Mouse (Mus musculus) cerebellum, adult 2 months (tissue): ENCODE data around the gene Med20. TPM values are rescaled to one million over a fixed set of nuclear protein-coding genes. Genes with fewer than 3 reads are reported as not detected.

ENCODE experiments used
- DNase-seq, 2 experiments: peaks; one replicate each; pipeline ENCODE4 v3.0.0; 2021
- H3K27ac ChIP-seq: fragments of 200-500 bp; 2 replicates; pipeline ENCODE4 v1.5.1; 2012; ENCODE audit warnings: low read length, control low read depth, inconsistent platforms; ENCODE audit not compliant: insufficient read depth
- H3K27me3 ChIP-seq: fragments of 200-500 bp; 2 replicates; pipeline ENCODE4 v1.6.1; 2012; ENCODE audit warnings: inconsistent platforms, mild to moderate bottlenecking, low read length, moderate library complexity; ENCODE audit not compliant: control insufficient read depth, insufficient read depth
- H3K4me1 ChIP-seq: fragments of 200-500 bp; 2 replicates; pipeline ENCODE4 v1.6.1; 2011; ENCODE audit warnings: low read length; ENCODE audit not compliant: control insufficient read depth, insufficient read depth
- H3K4me3 ChIP-seq: fragments of 200-500 bp; replicated peaks from 2 replicates; pipeline ENCODE3; 2011; ENCODE audit warnings: mild to moderate bottlenecking, low read depth, low read length, control low read depth; ENCODE audit not compliant: insufficient read depth
- CTCF ChIP-seq: fragments of 200-500 bp; IDR thresholded peaks from 2 replicates; pipeline ENCODE4 v1.5.1; 2011; ENCODE audit warnings: low read depth, mild to moderate bottlenecking, control low read depth, low read length, moderate library complexity, borderline replicate concordance; ENCODE audit not compliant: insufficient read depth
- POLR2A ChIP-seq: fragments of 200-500 bp; IDR thresholded peaks from 2 replicates; pipeline ENCODE4 v1.6.1; 2011; ENCODE audit warnings: low read length, control low read depth, borderline replicate concordance; ENCODE audit not compliant: insufficient read depth
- WGBS: fragments of 180-500 bp; shearing (Covaris S2); methylation state at CpG from one replicate; pipeline ENCODE4 v1.1.7; 2018; 5-methylcytosine and 5-hydroxymethylcytosine counted together
- polyA plus RNA-seq: library from polyadenylated mRNA; depleted of rRNA; stranded (reverse); fragments of >200 nt; gene quantifications from 2 replicates; pipeline ENCODE4 v1.2.3, GENCODE M21; 2012; rRNA removed

Gene Med20
- polyA plus RNA-seq = 43.7 and 47.1 TPM in 2 replicates

GRCm38 (mm10) chr17:47610849-47611660, at the start of gene Med20, which contains the start of the genes Bysl and Gm20517:
Med20 (plus strand) TSS chr17:47611582.
Bysl (minus strand) TSS chr17:47611492.
Gm20517 (plus strand) TSS chr17:47611589.
- H3K4me1 ChIP-seq = 0 out of 2 replicates have a peak, but pooled peaks cover 8% of the 10 kb centered on the region
- H3K4me3 ChIP-seq = peak within 1 kb of the TSS; percentile 97
- peak; percentile 97 for DNase-seq
- peak within 1 kb of the TSS; percentile 90 for H3K27ac ChIP-seq
- peak; percentile 82 for TF ChIP-seq POLR2A
- peak; percentile 86 for TF ChIP-seq CTCF
- under 1% methylated on average over 59 of the region's 59 CpGs for WGBS
- no peaks in the 10 kb centered on the region for H3K27me3 ChIP-seq

GRCm38 (mm10) chr17:47562875-47563274, 48.5 kb upstream of the Med20 start:
- H3K27me3 ChIP-seq = no peaks in the 10 kb centered on the region
- DNase-seq = no peak
- no peak overlapping the region for H3K4me3 ChIP-seq
- H3K4me1 ChIP-seq = no peaks in the 10 kb centered on the region
- TF ChIP-seq POLR2A (no peak), CTCF (no peak)
- WGBS = 78% methylated on average over 6 of the region's 6 CpGs
- no peak overlapping the region for H3K27ac ChIP-seq

- no peak for TF ChIP-seq POLR2A
- TF ChIP-seq CTCF = no peak
- H3K4me3 ChIP-seq = no peak overlapping the region
- no peak overlapping the region for H3K27ac ChIP-seq
- no peaks in the 10 kb centered on the region for H3K4me1 ChIP-seq
- 84% methylated on average over 5 of the region's 5 CpGs for WGBS
- H3K27me3 ChIP-seq = no peaks in the 10 kb centered on the region
- DNase-seq = no peak
Measured at GRCm38 (mm10) chr17:47564612-47565011, 46.8 kb upstream of the Med20 start.

- DNase-seq = no peak
- Histone ChIP-seq H3K4me1 (no peaks in the 10 kb centered on the region), H3K4me3 (no peak overlapping the region), H3K27me3 (no peaks in the 10 kb centered on the region), H3K27ac (no peak overlapping the region)
- 17% methylated on average over 2 of the region's 2 CpGs for WGBS
- TF ChIP-seq POLR2A (no peak), CTCF (no peak)
Measured at GRCm38 (mm10) chr17:47566133-47566532, 45.2 kb upstream of the Med20 start.

GRCm38 (mm10) chr17:47567271-47567670, 44.1 kb upstream of the Med20 start:
- no peak for TF ChIP-seq POLR2A
- no peak for TF ChIP-seq CTCF
- WGBS = 66% methylated on average over 3 of the region's 3 CpGs
- no peak for DNase-seq
- no peaks in the 10 kb centered on the region for H3K4me1 ChIP-seq
- H3K27me3 ChIP-seq = no peaks in the 10 kb centered on the region
- H3K4me3 ChIP-seq = no peak overlapping the region
- H3K27ac ChIP-seq = no peak overlapping the region

GRCm38 (mm10) chr17:47568389-47568788, 43.0 kb upstream of the Med20 start:
- DNase-seq = no peak
- 92% methylated on average over 3 of the region's 3 CpGs for WGBS

GRCm38 (mm10) chr17:47568951-47569527, 42.3 kb upstream of the Med20 start:
- Histone ChIP-seq H3K4me3 (no peak overlapping the region), H3K27ac (no peak overlapping the region)
- WGBS = 35% methylated on average over 10 of the region's 10 CpGs

More at GRCm38 (mm10) chr17:47568389-47568788, 43.0 kb upstream of the Med20 start:
- no peak overlapping the region for H3K4me3 ChIP-seq
- no peaks in the 10 kb centered on the region for H3K4me1 ChIP-seq
- no peaks in the 10 kb centered on the region for H3K27me3 ChIP-seq
- H3K27ac ChIP-seq = no peak overlapping the region
- TF ChIP-seq POLR2A = no peak
- no peak for TF ChIP-seq CTCF

GRCm38 (mm10) chr17:47571621-47572020, 39.8 kb upstream of the Med20 start:
- WGBS = 26% methylated on average over 7 of the region's 7 CpGs
- H3K4me3 ChIP-seq = no peak overlapping the region

More at GRCm38 (mm10) chr17:47568951-47569527, 42.3 kb upstream of the Med20 start:
- no peaks in the 10 kb centered on the region for H3K27me3 ChIP-seq
- H3K4me1 ChIP-seq = no peaks in the 10 kb centered on the region
- TF ChIP-seq POLR2A (no peak), CTCF (no peak)
- DNase-seq = no peak

More at GRCm38 (mm10) chr17:47571621-47572020, 39.8 kb upstream of the Med20 start:
- Histone ChIP-seq H3K27me3 (no peaks in the 10 kb centered on the region), H3K4me1 (no peaks in the 10 kb centered on the region), H3K27ac (no peak overlapping the region)
- DNase-seq = no peak
- TF ChIP-seq CTCF (no peak), POLR2A (no peak)
